Mouse (Mus musculus) heart, embryonic 15.5 days (tissue): ENCODE measurements at regions not wholly inside any gene's neighbourhood (a gene's known extent, or its start where the extent isn't known, plus 50 kb on each side); places are given as distances from the start of the nearest gene placed in this dataset.

Source experiments
- ATAC-seq: fragments of 200-750 bp; cut with Nextera tagmentation; replicated peaks from 2 replicates; pipeline ENCODE4 v1.8.0; 2017; ENCODE audit warnings: low read depth, moderate TSS enrichment; ENCODE audit not compliant: insufficient number of reproducible peaks, insufficient read depth, low FRiP score
- H3K27ac ChIP-seq: fragments of 300-500 bp; sonication (generic); 2 replicates; pipeline ENCODE4 v1.5.1; 2015; ENCODE audit warnings: mild to moderate bottlenecking, inconsistent platforms
- H3K27me3 ChIP-seq: fragments of 300-500 bp; sonication (generic); 2 replicates; pipeline ENCODE4 v1.6.1; 2015; ENCODE audit warnings: inconsistent platforms
- H3K36me3 ChIP-seq: fragments of 300-500 bp; sonication (generic); 2 replicates; pipeline ENCODE4 v1.6.1; 2015; ENCODE audit warnings: mild to moderate bottlenecking, inconsistent platforms
- H3K4me1 ChIP-seq: fragments of 300-500 bp; sonication (generic); replicated peaks from 2 replicates; pipeline ENCODE4 v1.6.1; 2015; ENCODE audit warnings: inconsistent platforms
- H3K4me2 ChIP-seq: fragments of 300-500 bp; sonication (generic); 2 replicates; pipeline ENCODE4 v1.6.1; 2015; ENCODE audit warnings: inconsistent platforms, mild to moderate bottlenecking, moderate library complexity
- H3K4me3 ChIP-seq: fragments of 300-500 bp; sonication (generic); 2 replicates; pipeline ENCODE4 v1.5.1; 2015; ENCODE audit warnings: mild to moderate bottlenecking, inconsistent platforms
- H3K9ac ChIP-seq: fragments of 300-500 bp; sonication (generic); 2 replicates; pipeline ENCODE4 v1.6.1; 2015; ENCODE audit warnings: mild to moderate bottlenecking, inconsistent platforms
- H3K9me3 ChIP-seq: fragments of 300-500 bp; sonication (generic); replicated peaks from 2 replicates; pipeline ENCODE4 v1.6.1; 2016; ENCODE audit warnings: inconsistent platforms
- WGBS: fragments of 180-500 bp; shearing (Covaris S2); methylation state at CpG from one replicate; pipeline ENCODE4 v1.1.7; 2015; ENCODE audit warnings: mixed read lengths; 5-methylcytosine and 5-hydroxymethylcytosine counted together

DNA sequence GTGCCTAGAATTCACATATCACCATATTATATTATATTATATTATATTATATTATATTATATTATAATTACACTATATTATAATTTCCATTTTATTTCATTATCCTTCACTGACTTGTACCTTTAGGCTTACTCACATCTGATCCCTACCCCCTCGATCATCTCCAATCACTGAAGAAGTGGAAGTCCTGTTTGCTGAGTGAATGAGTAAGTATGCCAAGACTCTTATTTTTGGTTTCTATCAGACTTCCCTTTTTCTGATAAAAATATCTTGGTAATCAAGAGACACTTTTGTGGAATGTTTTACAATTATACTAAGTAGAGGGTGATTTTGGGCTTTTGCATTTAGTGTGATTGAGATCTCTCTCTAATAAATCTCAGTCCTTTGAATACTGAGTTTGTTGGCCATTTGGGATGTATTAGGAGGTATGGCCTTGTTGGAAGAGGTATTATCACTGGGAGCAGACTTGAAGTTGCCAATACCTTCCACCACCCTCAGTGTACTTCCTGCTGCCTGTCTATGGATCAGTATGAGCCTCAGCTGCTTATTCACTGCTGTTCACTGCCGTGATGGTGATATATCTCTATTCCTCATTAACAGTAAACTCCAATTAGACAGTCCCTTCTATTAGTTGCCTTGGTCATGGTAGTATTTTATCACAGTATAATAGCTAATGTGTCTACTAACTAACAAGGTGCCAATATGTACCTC lies 665.3 kb downstream of the Adgrl2 start:
- no peak for ATAC-seq
- H3K9ac ChIP-seq, result no peak overlapping the region
- H3K27me3 ChIP-seq, result no peaks in the 10 kb centered on the region
- no peaks in the 10 kb centered on the region for H3K4me1 ChIP-seq
- no peak overlapping the region for H3K4me3 ChIP-seq
- WGBS, result 75% methylated on average over 2 of the region's 2 CpGs
- no peaks in the 10 kb centered on the region for H3K36me3 ChIP-seq
- no peak overlapping the region for H3K27ac ChIP-seq
- H3K9me3 ChIP-seq, result no peaks in the 10 kb centered on the region
- no peak overlapping the region for H3K4me2 ChIP-seq

DNA sequence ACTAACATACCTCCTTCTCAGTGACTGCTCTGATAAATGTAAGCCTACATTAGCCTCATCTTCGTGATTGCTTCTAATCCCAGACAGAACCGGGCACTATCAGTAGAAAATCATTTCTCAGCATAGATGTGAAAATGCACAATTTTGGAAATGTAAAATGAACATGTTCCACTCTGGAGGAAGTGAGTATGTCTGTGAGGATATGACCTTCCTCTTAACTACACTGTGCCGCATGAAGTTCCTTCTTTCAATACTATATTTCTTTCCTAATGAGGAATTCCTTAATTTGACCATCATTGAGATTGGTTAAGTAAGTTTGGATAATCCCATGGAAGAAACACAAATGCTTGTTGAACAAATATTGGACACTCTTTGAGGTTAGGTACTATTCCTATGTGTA lies 668.5 kb downstream of the Adgrl2 start:
- Histone ChIP-seq H3K36me3 (no peaks in the 10 kb centered on the region), H3K9me3 (no peaks in the 10 kb centered on the region), H3K4me1 (no peaks in the 10 kb centered on the region), H3K27me3 (no peaks in the 10 kb centered on the region), H3K4me2 (no peak overlapping the region), H3K9ac (no peak overlapping the region), H3K4me3 (no peak overlapping the region), H3K27ac (no peak overlapping the region)
- WGBS, result 87% methylated on average over 3 of the region's 3 CpGs
- ATAC-seq, result no peak

DNA sequence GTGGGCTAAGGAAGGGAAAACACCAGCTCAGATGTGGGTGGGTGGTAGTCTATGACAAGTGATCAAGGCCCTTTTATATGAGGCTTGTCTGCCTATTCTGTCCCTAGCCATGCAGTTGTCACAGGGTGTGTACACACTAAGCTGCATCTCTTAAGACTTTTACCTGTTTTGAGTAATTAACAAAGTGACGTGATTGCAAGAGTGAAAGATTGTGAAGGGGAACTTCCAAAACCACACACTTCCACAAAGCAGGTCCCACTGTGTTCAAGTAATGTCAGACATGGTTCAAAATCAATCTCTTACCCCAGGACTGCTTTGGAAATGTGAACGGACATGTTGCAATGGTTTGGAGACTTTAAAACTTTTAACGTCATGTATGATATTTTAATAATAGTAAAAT lies 674.2 kb downstream of the Adgrl2 start:
- 88% methylated on average over 3 of the region's 3 CpGs for WGBS
- no peak overlapping the region for H3K9ac ChIP-seq
- ATAC-seq, result no peak
- no peak overlapping the region for H3K4me3 ChIP-seq
- H3K4me1 ChIP-seq, result no peaks in the 10 kb centered on the region
- H3K36me3 ChIP-seq, result no peaks in the 10 kb centered on the region
- no peak overlapping the region for H3K4me2 ChIP-seq
- H3K9me3 ChIP-seq, result no peaks in the 10 kb centered on the region
- no peaks in the 10 kb centered on the region for H3K27me3 ChIP-seq
- H3K27ac ChIP-seq, result no peak overlapping the region

DNA sequence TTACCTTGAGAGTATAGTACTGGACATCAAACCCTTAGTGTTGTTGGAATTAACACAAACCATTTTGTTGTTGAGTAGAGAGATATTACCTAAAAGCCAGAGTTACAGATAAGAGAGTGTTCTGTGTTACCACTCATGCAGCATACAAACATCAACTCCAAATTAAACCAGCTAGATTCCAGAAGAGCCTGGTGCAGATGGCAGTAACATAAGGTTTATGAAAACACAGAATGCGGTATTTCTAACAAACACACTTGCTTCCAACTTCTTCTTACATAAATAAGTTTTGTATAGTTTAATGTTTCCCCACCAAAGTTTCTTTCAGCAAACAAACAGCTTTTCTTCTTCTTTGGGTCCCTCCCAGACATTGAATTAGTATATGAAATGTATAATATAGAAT lies 675.1 kb downstream of the Adgrl2 start:
- ATAC-seq, result no peak
- WGBS, result 81% methylated on average over 1 of the region's 1 CpGs
- H3K36me3 ChIP-seq, result no peaks in the 10 kb centered on the region
- no peaks in the 10 kb centered on the region for H3K27me3 ChIP-seq
- no peak overlapping the region for H3K27ac ChIP-seq
- no peaks in the 10 kb centered on the region for H3K4me1 ChIP-seq
- no peak overlapping the region for H3K4me2 ChIP-seq
- no peak overlapping the region for H3K4me3 ChIP-seq
- H3K9me3 ChIP-seq, result no peaks in the 10 kb centered on the region
- H3K9ac ChIP-seq, result no peak overlapping the region

DNA sequence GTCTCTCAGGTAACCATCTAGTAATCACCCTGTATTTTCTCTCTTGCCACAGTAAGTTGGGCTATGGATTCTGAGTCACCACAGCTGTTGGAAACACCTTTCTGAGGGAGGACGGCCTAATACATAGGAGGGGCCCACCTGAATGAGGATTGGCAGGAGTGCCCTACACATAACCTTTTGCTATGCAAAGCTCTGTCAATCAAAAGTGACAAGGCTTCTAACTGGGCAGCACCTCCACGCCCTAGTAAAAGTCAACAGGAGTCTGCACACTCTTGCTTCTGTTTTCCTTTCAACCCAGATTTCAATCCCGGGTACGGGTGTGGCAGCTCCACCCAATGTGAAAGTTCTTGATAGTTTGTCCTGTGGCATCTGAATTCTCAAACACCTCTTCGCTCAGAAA lies 694.8 kb downstream of the Adgrl2 start:
- ATAC-seq, result no peak
- H3K36me3 ChIP-seq, result no peaks in the 10 kb centered on the region
- H3K4me3 ChIP-seq, result no peak overlapping the region
- no peak overlapping the region for H3K27ac ChIP-seq
- no peak overlapping the region for H3K4me2 ChIP-seq
- H3K27me3 ChIP-seq, result no peaks in the 10 kb centered on the region
- H3K9me3 ChIP-seq, result no peaks in the 10 kb centered on the region
- WGBS, result 84% methylated on average over 5 of the region's 5 CpGs
- H3K4me1 ChIP-seq, result no peaks in the 10 kb centered on the region
- H3K9ac ChIP-seq, result no peak overlapping the region

DNA sequence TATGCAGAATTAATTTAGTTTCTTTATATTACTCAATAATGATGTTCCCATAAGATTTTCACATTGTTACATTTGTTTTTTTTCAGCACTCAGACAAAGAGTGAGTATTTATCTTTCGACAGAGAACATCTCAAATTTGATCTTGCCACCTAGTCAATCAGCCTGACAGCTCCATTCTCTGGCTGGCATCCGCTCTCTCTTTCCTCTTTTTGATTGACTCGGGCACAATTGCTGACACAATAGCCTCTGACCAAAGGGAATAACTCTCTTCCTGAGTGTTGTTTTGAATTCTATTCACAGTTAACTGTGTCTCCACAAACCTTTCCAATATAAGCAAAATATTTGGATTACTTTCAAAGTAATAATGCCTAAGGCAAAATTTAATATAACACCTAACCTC lies 711.4 kb downstream of the Adgrl2 start:
- Histone ChIP-seq H3K9ac (no peak overlapping the region), H3K36me3 (no peaks in the 10 kb centered on the region), H3K4me1 (no peaks in the 10 kb centered on the region), H3K4me2 (no peak overlapping the region), H3K27me3 (no peaks in the 10 kb centered on the region), H3K9me3 (no peaks in the 10 kb centered on the region), H3K4me3 (no peak overlapping the region), H3K27ac (no peak overlapping the region)
- no peak for ATAC-seq
- WGBS, result 45% methylated on average over 3 of the region's 3 CpGs

DNA sequence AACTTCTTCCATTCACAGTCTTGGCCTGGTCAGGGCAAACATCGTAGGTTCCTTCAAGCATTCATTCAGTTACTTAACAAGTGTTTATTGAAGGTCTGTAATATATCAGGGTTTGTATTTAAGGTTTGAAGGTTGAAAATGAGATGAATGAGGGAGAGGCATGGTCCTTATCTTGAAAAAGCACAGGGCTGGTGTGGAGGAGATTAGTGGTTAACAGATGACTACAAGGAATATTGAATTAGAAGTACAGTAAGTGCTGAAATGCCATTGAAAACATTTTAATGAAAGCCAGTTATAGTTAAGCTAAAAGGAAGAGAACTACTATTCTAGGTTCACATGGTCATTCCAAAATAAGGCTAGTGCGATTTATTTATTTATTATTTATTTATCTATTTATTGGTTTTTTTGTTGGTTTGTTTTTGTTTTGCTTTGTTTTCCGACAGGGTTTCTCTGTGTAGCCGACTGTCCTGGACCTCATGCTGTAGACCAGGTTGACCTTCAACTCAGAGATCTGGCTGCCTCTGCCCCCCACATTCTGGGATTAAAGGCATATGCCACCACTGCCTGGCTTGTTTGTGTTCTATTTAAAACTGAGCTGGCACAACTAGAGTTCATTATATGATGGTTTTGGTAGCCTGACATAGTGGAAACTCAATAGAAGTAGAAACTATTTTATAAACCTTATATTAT lies 718.1 kb downstream of the Adgrl2 start:
- H3K9me3 ChIP-seq, result no peaks in the 10 kb centered on the region
- H3K27ac ChIP-seq, result no peak overlapping the region
- H3K9ac ChIP-seq, result no peak overlapping the region
- WGBS, result 65% methylated on average over 4 of the region's 4 CpGs
- H3K27me3 ChIP-seq, result no peaks in the 10 kb centered on the region
- H3K4me3 ChIP-seq, result no peak overlapping the region
- no peaks in the 10 kb centered on the region for H3K4me1 ChIP-seq
- H3K4me2 ChIP-seq, result no peak overlapping the region
- ATAC-seq, result no peak
- H3K36me3 ChIP-seq, result no peaks in the 10 kb centered on the region

DNA sequence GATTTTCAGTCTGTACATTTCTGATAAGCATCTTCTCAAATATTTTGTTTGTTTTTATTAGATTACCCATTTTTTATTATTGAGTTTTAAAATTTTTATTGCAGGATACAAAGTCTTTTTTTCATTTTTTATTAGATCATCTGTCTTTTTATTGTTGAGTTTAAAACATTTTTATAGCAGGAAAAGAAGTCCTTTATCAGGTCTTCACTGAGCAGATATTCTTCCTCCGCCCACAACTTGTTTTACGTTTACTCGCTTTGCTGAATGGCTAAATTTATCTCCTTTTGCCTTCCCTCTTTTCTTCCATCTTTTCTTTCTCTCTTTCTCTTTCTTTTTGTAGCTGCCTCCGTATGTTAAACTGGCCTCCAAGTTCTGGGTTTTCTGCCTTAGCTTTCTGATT lies 721.5 kb downstream of the Adgrl2 start:
- 73% methylated on average over 4 of the region's 4 CpGs for WGBS
- no peaks in the 10 kb centered on the region for H3K9me3 ChIP-seq
- H3K4me1 ChIP-seq, result no peaks in the 10 kb centered on the region
- no peak overlapping the region for H3K4me2 ChIP-seq
- no peak overlapping the region for H3K27ac ChIP-seq
- no peaks in the 10 kb centered on the region for H3K36me3 ChIP-seq
- H3K27me3 ChIP-seq, result no peaks in the 10 kb centered on the region
- no peak for ATAC-seq
- H3K4me3 ChIP-seq, result no peak overlapping the region
- no peak overlapping the region for H3K9ac ChIP-seq

DNA sequence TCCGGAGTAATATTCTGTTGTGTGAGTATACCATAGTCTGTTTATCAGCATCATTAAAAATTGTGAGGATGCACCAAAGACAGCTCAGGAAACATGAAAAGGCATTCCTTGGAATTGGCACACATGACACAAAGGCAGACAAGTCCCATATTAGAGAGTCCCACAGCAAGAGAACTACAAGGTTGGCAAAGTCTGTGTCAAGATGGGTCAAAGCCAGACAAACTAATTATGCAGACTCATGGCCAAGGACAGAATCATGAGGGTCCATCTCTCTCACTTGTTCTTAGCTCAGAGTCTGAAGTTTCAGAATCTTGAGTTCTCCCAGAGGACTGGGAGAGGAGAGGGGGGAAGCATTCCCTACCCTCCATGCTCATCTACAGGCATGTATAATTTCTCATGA lies 731.1 kb downstream of the Adgrl2 start:
- Histone ChIP-seq H3K9me3 (no peaks in the 10 kb centered on the region), H3K36me3 (no peaks in the 10 kb centered on the region), H3K4me2 (no peak overlapping the region), H3K27me3 (no peaks in the 10 kb centered on the region), H3K4me1 (no peaks in the 10 kb centered on the region), H3K9ac (no peak overlapping the region), H3K4me3 (no peak overlapping the region), H3K27ac (no peak overlapping the region)
- ATAC-seq, result no peak
- WGBS, result 76% methylated on average over 1 of the region's 1 CpGs

DNA sequence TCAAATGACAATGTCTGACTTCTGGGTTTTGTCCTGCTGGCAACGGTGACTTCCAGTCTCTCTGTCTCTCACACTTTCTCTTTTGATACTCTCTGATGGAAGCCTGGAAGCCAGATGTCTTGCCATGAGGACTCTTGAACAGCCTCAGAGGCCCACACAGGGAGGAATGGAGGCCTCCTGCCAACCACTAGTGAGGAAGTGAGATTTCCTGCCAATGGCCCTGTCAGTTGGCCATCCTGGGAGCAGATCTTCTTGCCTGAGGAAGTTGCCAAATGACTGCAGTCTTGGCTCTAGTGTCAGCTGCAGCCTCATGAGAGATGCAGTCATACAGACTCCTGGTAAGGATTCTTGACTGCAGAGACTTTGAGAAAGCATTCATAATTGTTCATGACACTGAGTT lies 741.7 kb downstream of the Adgrl2 start:
- no peaks in the 10 kb centered on the region for H3K9me3 ChIP-seq
- no peak for ATAC-seq
- H3K9ac ChIP-seq, result no peak overlapping the region

DNA sequence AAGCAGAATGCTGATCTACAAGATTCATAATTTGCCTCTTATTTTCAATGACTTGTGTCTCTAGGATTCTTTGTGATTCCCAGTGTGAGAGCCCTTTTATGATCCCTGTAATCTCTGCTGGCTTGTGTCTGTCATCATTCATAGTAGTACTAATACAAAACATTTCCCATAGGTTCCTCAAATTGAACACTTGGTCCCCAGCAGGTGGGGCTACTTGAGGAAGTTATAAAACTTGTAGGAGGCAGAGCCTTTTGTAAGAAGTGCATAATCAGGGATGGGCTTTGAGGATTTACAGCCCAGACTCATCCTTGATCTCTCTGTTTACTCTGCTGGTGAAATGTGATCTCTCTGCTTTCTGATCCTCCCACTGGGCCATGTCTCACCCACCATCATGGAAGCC lies 743.6 kb downstream of the Adgrl2 start:
- H3K36me3 ChIP-seq, result no peaks in the 10 kb centered on the region
- H3K4me1 ChIP-seq, result no peaks in the 10 kb centered on the region
- no peak overlapping the region for H3K27ac ChIP-seq
- no peak overlapping the region for H3K9ac ChIP-seq
- no peaks in the 10 kb centered on the region for H3K27me3 ChIP-seq
- no peak overlapping the region for H3K4me2 ChIP-seq
- H3K9me3 ChIP-seq, result no peaks in the 10 kb centered on the region
- no peak for ATAC-seq
- H3K4me3 ChIP-seq, result no peak overlapping the region

More for the DNA sequence above, 741.7 kb downstream of the Adgrl2 start:
- H3K4me3 ChIP-seq, result no peak overlapping the region
- H3K4me2 ChIP-seq, result no peak overlapping the region
- H3K27ac ChIP-seq, result no peak overlapping the region
- no peaks in the 10 kb centered on the region for H3K36me3 ChIP-seq
- WGBS, result 50% methylated on average over 1 of the region's 1 CpGs
- no peaks in the 10 kb centered on the region for H3K4me1 ChIP-seq
- H3K27me3 ChIP-seq, result no peaks in the 10 kb centered on the region

DNA sequence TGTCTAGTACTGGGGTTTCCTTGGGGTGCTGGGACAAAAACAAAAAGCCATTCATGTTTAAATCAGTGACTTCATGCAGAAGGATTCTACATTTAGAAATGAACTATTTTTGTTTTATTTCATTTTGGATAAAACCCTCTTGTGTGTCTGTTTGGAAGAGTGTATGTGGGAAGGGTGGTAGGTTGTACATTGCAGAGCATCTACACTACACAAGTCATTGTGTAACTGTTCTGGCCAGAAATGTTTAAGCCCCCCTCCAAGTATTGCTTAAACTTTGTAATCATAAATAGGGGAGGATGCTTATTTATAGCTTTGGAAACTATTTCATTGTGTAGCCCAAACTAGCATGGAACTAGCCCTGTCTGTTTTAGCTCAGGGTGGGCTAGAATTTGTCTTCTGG lies 752.3 kb downstream of the Adgrl2 start:
- H3K4me2 ChIP-seq, result no peak overlapping the region
- H3K9ac ChIP-seq, result no peak overlapping the region
- no peaks in the 10 kb centered on the region for H3K27me3 ChIP-seq
- no peaks in the 10 kb centered on the region for H3K9me3 ChIP-seq
- H3K27ac ChIP-seq, result no peak overlapping the region
- H3K36me3 ChIP-seq, result no peaks in the 10 kb centered on the region
- no peak for ATAC-seq
- no peak overlapping the region for H3K4me3 ChIP-seq
- H3K4me1 ChIP-seq, result no peaks in the 10 kb centered on the region
